Mouse (Mus musculus) cerebellum, adult (tissue): ENCODE results near the gene Celf1.
A peak's percentile ranks its signal among the peaks of the same experiment; 100 is the strongest.
"Not testable (repeated sequence)": the region's sequence is repeated elsewhere in the genome, so short reads cannot be mapped to it uniquely, and the experiment has no call there.

ENCODE experiments used
- ATAC-seq: cut with Nextera tagmentation; 2 replicates; pipeline ENCODE4 v1.9.2; 2017; ENCODE audit warnings: mild to moderate bottlenecking, moderate library complexity, mixed read lengths; ENCODE audit not compliant: insufficient number of reproducible peaks, low FRiP score, low TSS enrichment

The Celf1 gene

DNA sequence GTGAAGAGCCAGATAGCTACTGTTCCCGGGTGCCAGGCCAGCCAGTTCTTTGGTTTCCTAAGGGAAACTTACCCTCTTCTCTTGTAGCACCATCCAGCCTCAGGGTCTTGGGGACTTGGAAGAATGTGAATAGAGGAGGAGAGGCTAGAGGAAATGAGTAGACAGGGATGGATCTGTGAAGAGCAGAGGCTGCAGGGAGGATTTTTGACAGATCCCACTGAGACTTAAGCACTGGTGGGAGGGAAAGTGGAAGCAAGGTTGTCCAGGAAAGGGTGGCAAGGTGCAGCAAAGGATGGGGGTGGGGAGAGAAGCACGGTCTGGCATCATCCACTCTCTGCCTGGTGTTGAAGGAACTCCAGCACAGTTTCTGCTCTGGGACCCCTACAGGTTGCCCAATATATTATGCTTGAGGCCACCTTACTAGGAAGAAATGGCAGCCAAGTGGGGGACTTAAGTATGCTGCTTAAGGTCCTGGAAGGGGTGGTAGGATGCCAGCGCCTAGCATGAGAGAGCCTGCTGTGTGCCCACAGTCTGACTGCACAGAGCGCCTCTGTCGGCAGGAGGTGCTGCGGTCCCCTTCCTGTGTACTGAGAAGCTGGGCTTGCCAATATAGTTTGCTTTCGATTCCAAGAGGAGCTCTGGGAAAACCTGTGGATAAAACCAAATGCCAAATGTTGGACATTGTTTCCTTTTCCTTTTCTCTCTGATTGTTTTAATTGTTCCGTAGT lies 78.0 kb downstream of the Celf1 start:
- no peak for ATAC-seq

- ATAC-seq: no peak
These were observed 79.7 kb downstream of the Celf1 start for GRCm38 (mm10) chr2:91019911-91020310.

DNA sequence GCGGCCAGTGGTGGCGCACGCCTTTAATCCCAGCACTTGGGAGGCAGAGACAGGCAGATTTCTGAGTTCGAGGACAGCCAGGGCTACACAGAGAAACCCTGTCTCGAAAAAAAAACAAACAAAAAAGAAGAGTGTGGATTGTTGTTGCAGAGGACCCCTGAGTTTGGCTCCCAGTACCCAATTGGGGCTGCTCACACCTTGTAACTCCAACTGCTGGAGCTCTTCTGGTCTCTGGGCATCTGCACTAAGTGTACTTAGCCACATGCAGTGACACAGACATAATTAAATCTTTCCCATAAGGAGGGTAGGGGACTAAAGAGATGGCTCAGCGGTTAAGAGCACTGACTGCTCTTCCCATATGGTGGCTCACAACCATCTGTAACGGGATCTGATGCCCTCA lies 82.1 kb downstream of the Celf1 start:
- not testable (repeated sequence) for ATAC-seq

GRCm38 (mm10) chr2:91023131-91023530 lies 82.9 kb downstream of the Celf1 start:
- no peak for ATAC-seq

DNA sequence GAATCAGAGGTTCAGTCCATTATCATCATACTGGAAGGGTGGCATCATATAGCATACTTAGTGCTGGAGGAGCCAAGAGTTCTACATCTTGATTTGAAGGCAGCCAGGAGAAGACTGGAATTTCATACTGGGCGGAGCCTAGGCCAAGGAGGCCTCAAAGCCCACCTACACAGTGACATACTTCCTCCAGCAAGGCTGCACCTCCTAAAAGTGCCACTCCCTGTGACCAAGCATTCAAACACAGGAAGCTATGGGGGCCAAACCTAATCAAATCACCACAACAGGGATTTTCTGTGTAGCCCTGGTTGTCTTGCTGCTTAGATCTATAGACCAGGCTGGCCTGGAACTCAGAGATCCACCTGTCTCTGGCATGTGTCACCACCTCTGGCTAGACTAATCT lies 83.8 kb downstream of the Celf1 start:
- ATAC-seq: no peak

DNA sequence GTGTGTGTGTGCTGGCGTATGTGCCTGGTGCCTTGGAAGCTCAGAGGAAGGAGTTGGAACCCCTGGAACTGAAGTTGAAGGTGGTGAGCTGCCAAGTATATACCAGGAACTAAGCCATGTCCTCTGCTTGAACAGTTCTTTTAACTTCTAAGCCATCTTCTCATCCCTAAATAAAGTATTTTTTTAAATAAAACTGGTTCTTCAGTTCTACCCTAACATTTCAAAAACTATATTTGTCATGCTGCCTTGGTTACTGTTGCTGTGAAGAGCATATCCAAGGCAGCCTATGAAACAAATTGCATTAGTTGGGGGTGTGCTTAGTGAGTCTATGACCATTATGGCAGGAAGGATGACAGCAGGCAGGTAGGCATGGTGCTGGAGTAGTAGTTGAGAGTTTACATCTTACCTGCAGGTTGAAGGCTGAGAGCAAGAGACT lies 84.9 kb downstream of the Celf1 start:
- no peak for ATAC-seq

- no peak for ATAC-seq
These were observed 86.3 kb downstream of the Celf1 start for GRCm38 (mm10) chr2:91026491-91026890.

DNA sequence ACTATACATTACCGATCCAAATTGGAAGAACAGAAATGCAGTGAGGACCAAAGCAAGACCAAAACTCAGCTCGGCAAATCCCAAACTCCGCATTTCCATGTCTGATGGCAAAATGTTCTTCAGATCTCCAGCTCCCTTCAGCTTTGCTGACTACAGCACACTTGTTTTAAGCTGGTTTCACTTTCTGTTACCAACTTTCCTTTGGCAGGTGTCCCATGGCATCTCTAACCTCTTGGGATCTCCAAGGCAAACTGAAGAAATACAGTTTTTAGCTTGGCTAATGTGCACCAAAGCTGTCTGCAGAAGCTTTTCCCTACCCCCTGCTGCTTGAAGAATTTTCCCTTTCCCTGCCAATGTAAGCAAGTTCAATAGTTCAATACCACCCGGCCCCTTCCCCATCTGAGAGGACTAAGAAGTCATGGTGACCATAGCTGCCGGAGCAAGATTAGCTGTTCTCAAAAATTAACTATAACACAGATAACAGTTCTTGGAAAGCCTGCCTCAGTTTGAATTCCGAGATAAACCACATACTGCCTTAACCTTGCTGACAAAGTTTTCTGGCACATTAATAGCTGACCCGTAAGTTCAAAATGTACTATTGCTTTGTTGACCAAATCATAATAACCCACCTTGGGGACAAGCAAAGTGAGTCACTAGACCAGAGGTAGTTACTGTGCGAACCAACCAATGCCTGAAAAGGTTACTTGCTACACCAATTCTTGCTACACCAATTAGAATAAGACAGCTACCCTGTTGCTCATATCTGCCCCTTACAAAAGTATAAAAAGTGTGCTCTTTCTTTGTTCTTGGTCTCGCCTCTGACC lies 87.4 kb downstream of the Celf1 start:
- no peak for ATAC-seq

- ATAC-seq: no peak
These were observed 91.0 kb downstream of the Celf1 start for GRCm38 (mm10) chr2:91031216-91031615.

GRCm38 (mm10) chr2:91033000-91033399 lies 92.8 kb downstream of the Celf1 start:
- no peak for ATAC-seq

DNA sequence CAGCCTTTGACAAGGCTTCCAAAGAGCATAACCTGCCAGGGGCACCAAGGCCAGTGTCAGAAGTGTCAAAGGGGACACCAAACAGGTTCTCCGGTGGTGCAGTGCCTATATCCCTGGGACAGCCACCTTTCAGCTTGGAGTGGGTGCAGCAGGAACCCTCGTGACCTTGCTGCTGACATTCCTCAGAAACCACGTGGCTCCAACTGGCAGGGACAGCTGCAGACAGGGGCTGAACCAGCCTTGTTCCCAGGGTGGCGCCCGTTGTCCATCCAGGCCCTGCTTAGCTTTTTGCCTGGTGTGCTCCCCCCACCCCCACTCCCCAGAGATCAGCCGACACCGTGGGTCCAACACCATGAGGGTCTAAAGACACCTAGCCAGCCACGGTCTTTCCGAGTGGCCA lies 95.2 kb downstream of the Celf1 start, which contains the start of gene Rapsn:
Gene Rapsn (plus strand): TSS at position 236 of the 400 bp plus-strand sequence.
- no peak for ATAC-seq

DNA sequence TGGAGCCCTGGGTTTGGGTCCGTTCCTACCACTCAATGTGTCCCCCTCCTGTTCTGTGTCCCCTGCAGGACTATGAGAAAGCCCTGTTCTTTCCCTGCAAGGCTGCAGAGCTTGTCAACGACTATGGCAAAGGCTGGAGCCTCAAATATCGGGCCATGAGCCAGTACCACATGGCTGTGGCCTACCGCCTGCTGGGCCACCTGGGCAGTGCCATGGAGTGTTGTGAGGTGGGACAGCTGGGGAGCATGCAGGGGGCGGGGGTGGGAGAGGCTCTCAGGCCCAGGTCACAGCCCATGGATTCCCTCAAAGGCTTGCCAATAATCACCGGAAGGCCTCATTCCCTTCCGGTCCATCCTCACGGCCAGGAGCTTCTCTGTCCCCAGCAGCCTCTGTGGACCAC lies 101.6 kb downstream of the Celf1 start:
- ATAC-seq: no peak

- no peak for ATAC-seq
These were observed 102.6 kb downstream of the Celf1 start for GRCm38 (mm10) chr2:91042651-91043398.

- ATAC-seq: no peak
These were observed 104.5 kb downstream of the Celf1 start for GRCm38 (mm10) chr2:91044727-91045126.

- not testable (repeated sequence) for ATAC-seq
These were observed 105.6 kb downstream of the Celf1 start for GRCm38 (mm10) chr2:91045805-91046204.

DNA sequence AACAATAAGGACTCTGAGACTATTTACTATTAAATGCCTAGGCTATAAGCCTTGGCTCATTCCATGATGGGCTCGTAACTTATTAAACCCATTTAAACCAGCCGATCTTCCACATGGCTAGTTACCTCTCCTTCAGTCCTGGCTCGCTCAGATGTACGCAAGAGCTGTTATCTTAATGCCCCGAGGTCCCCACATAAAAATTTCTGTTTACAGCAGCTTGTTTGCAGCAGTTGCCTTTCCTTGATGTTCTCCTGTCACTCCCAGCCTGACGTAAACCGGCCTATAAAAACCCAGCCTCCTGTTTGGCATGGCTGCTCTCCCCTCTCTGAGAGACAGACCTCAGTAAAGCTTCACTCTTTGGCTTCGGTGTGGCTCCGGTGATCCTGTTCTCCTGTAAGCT lies 107.2 kb downstream of the Celf1 start:
- ATAC-seq: no peak

- no peak for ATAC-seq
These were observed 111.7 kb downstream of the Celf1 start for GRCm38 (mm10) chr2:91051917-91052316.

GRCm38 (mm10) chr2:91052752-91053151 lies 112.6 kb downstream of the Celf1 start:
- ATAC-seq: no peak

- ATAC-seq: 0 out of 2 replicates have a peak, but pooled peaks have one; percentile 17
These were observed 113.2 kb downstream of the Celf1 start for GRCm38 (mm10) chr2:91053181-91053933.

- ATAC-seq: peak; percentile 97
These were observed 113.8 kb downstream of the Celf1 start, which contains the start of gene Psmc3 for GRCm38 (mm10) chr2:91053934-91054382. Gene Psmc3 (plus strand): TSS chr2:91054009.
